ENCODE assay signal across 30 mouse cellular contexts in the genomic region with DNA sequence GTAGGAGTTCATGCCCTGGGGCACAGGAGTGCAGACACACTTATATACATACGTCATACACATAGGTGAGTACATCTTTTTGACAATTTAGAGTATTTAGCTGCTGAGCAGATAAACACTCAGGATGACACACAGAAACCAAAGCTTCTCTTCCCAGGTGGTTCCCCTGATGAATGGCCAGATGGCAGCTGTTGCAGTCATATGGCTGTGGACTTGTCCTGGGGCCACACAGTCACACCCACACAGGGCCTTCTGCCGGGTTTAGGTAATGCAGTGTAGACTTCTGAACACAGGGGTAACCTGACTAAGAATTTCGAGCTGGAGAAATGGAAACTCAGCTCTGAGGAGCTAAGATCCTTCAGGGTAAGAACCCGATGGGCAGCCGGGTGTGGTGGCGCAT. TPM values are rescaled to one million over a fixed set of nuclear protein-coding genes. Genes with fewer than 3 reads are reported as not detected.
A peak's percentile ranks its signal among the peaks of the same experiment; 100 is the strongest.
DNase-seq lines count a peak whose midpoint lies in the region; ATAC-seq and TF ChIP-seq lines count a peak whose summit lies in the region.
"Had no signal": no experiment of that assay in that cellular context is flagged by ENCODE, and none has a peak within 500 bp of the region (broad histone marks: within the 10 kb centered on the region; RNA-seq: fewer than 3 reads in every experiment).

No protein-coding gene starts in this region.

- H3K36me3 ChIP-seq in CH12.LX (replicated peaks in 1 of 2; ENCODE audit: control insufficient read depth in 1 of 2, insufficient read depth in 1 of 2, low read length in 1 of 2), result no peaks in the 10 kb centered on the region
- no peaks in the 10 kb centered on the region for H3K36me3 ChIP-seq in hindbrain, embryonic 13.5 days
- H3K36me3 ChIP-seq: embryonic facial prominence, embryonic 12.5 days; embryonic facial prominence, embryonic 15.5 days; forebrain, embryonic 12.5 days; forebrain, embryonic 15.5 days; G1E; heart, embryonic 10.5 days; heart, embryonic 13.5 days; hindbrain, embryonic 15.5 days had no signal

- H3K27me3 ChIP-seq in cerebellum, adult 2 months (ENCODE audit: control insufficient read depth, insufficient read depth, low read length), result no peaks in the 10 kb centered on the region
- no peaks in the 10 kb centered on the region for H3K27me3 ChIP-seq in CH12.LX (replicated peaks)
- H3K27me3 ChIP-seq in hindbrain, embryonic 13.5 days, result no peaks in the 10 kb centered on the region
- H3K27me3 ChIP-seq: embryonic facial prominence, embryonic 12.5 days; embryonic facial prominence, embryonic 15.5 days; forebrain, embryonic 12.5 days; forebrain, embryonic 15.5 days; heart, embryonic 13.5 days; hindbrain, embryonic 15.5 days; Patski had no signal

- no peak overlapping the region for H3K4me3 ChIP-seq in cerebellum, adult 2 months (replicated peaks; ENCODE audit: insufficient read depth, low read depth, low read length)
- H3K4me3 ChIP-seq in CH12.LX (replicated peaks in 1 of 3; ENCODE audit: low read depth in 2 of 3, low read length in 2 of 3, poor library complexity in 1 of 3), result no peak overlapping the region
- H3K4me3 ChIP-seq in hindbrain, embryonic 13.5 days, result no peak overlapping the region
- H3K4me3 ChIP-seq: embryonic facial prominence, embryonic 12.5 days; embryonic facial prominence, embryonic 15.5 days; erythroblast, embryonic 14.5 days; forebrain, embryonic 12.5 days; forebrain, embryonic 15.5 days; heart, adult 2 months; heart, embryonic 10.5 days; heart, embryonic 13.5 days; hindbrain, embryonic 15.5 days had no signal

- H3K27ac ChIP-seq in cerebellum, adult 2 months (ENCODE audit: insufficient read depth, low read length), result no peak overlapping the region
- no peak overlapping the region for H3K27ac ChIP-seq in CH12.LX (ENCODE audit: insufficient read depth, low read depth)
- no peak overlapping the region for H3K27ac ChIP-seq in hindbrain, embryonic 13.5 days
- H3K27ac ChIP-seq: embryonic facial prominence, embryonic 12.5 days; embryonic facial prominence, embryonic 15.5 days; forebrain, embryonic 12.5 days; forebrain, embryonic 15.5 days; heart, adult 2 months; heart, embryonic 10.5 days; heart, embryonic 13.5 days; hindbrain, embryonic 15.5 days had no signal

- no peak; the same call in 1 of the 2 replicates for ATAC-seq in cerebellum, adult (ENCODE audit: insufficient number of reproducible peaks, low FRiP score, low TSS enrichment)
- no peak for ATAC-seq in hindbrain, embryonic 13.5 days (ENCODE audit: low FRiP score)
- ATAC-seq: forebrain, embryonic 15.5 days; intestine, postnatal 0 days; Patski had no signal

- H3K9ac ChIP-seq in CH12.LX (ENCODE audit: insufficient read depth, low read depth), result no peak overlapping the region
- no peak overlapping the region for H3K9ac ChIP-seq in hindbrain, embryonic 13.5 days
- H3K9ac ChIP-seq: embryonic facial prominence, embryonic 12.5 days; embryonic facial prominence, embryonic 15.5 days; forebrain, embryonic 12.5 days; forebrain, embryonic 15.5 days; heart, embryonic 13.5 days; hindbrain, embryonic 15.5 days had no signal

- no peak for TF ChIP-seq EP300 in CH12.LX (IDR thresholded peaks at IDR 0.05; ENCODE audit: low read length)

- no peak overlapping the region for H3K4me2 ChIP-seq in CH12.LX (ENCODE audit: insufficient read depth, low read depth, poor library complexity, severe bottlenecking)
- H3K4me2 ChIP-seq in hindbrain, embryonic 13.5 days, result no peak overlapping the region
- H3K4me2 ChIP-seq: embryonic facial prominence, embryonic 12.5 days; embryonic facial prominence, embryonic 15.5 days; forebrain, embryonic 12.5 days; forebrain, embryonic 15.5 days; heart, embryonic 13.5 days; hindbrain, embryonic 15.5 days had no signal

- WGBS in cerebellum, adult 2 months, result 56% methylated on average over 6 of the region's 6 CpGs
- WGBS in hindbrain, embryonic 13.5 days, result 92% methylated on average over 6 of the region's 6 CpGs

- DNase-seq in cerebellum, adult 11 months, result peak; percentile 38
- no peak for DNase-seq in cerebellum, postnatal 4 days (ENCODE audit: low spot score in 2 of 2)
- peak; percentile 61 to 76 for DNase-seq in cerebellum, adult 2 months
- no peak for DNase-seq in CH12.LX (ENCODE audit: extremely low read depth)
- peak; percentile 52 to 65 for DNase-seq in cerebellum, postnatal 36 days
- DNase-seq: adrenal gland, postnatal 10 days; adrenal gland, postnatal 36 days; gastrocnemius, postnatal 10 days; gastrocnemius, postnatal 36 days; heart, adult 2 months; heart, postnatal 14 days; heart, postnatal 4 days; kidney, adult 2 months had no signal

- in situ Hi-C loops in CH12.LX (cut with MboI; ENCODE audit: low pct_ligation_motif_present, low pct_unique_long_range_greater_than_20kb, low sequenced_read_pairs), result loop anchor here (10.0 kb wide), 1 partner anchor 277 kb away; a partner anchor contains a TSS

- H3K9me3 ChIP-seq in CH12.LX (replicated peaks; ENCODE audit: low read length), result peaks cover 9% of the 10 kb centered on the region
- H3K9me3 ChIP-seq in hindbrain, embryonic 13.5 days, result no peaks in the 10 kb centered on the region
- H3K9me3 ChIP-seq: embryonic facial prominence, embryonic 12.5 days; embryonic facial prominence, embryonic 15.5 days; forebrain, embryonic 12.5 days; forebrain, embryonic 15.5 days; heart, embryonic 10.5 days; heart, embryonic 13.5 days; hindbrain, embryonic 15.5 days had no signal

- TF ChIP-seq RAD21 in CH12.LX (IDR thresholded peaks at IDR 0.05; ENCODE audit: low read depth, low read length), result no peak

- no peak for TF ChIP-seq POLR2A in cerebellum, adult 2 months (IDR thresholded peaks at IDR 0.05; ENCODE audit: borderline replicate concordance, insufficient read depth, low read length)
- TF ChIP-seq POLR2A in CH12.LX (IDR thresholded peaks at IDR 0.05; ENCODE audit: low read depth, low read length), result no peak

- dilution Hi-C loops in CH12.LX (cut with MboI; ENCODE audit: extremely low pct_ligation_motif_present, extremely low pct_unique_long_range_greater_than_20kb, low sequenced_read_pairs), result no loop called here

- H3K4me1 ChIP-seq in cerebellum, adult 2 months (ENCODE audit: control insufficient read depth, insufficient read depth, low read length), result no peaks in the 10 kb centered on the region
- H3K4me1 ChIP-seq in CH12.LX (ENCODE audit: control insufficient read depth in 1 of 2, insufficient read depth in 2 of 2), result peaks cover 0 to 16% of the 10 kb centered on the region in 2 experiments; a peak in 2 of 4 replicates
- H3K4me1 ChIP-seq in hindbrain, embryonic 13.5 days (replicated peaks), result no peaks in the 10 kb centered on the region
- H3K4me1 ChIP-seq: embryonic facial prominence, embryonic 12.5 days; embryonic facial prominence, embryonic 15.5 days; forebrain, embryonic 12.5 days; forebrain, embryonic 15.5 days; heart, embryonic 10.5 days; heart, embryonic 13.5 days; hindbrain, embryonic 15.5 days had no signal

- no peaks in the 10 kb centered on the region for H3K79me2 ChIP-seq in CH12.LX (replicated peaks; ENCODE audit: control insufficient read depth, extremely low read depth, insufficient read depth, poor library complexity, severe bottlenecking)

- no peak for TF ChIP-seq CTCF in cerebellum, adult 2 months (IDR thresholded peaks at IDR 0.05; ENCODE audit: borderline replicate concordance, insufficient read depth, low read depth, low read length)
- TF ChIP-seq CTCF in CH12.LX (conservative IDR thresholded peaks at IDR 0.05 in 1 of 2, IDR thresholded peaks at IDR 0.05 in 1 of 2; ENCODE audit: low read depth in 2 of 2, low read length in 2 of 2), result no peak

TF ChIP-seq in CH12.LX, 34 proteins besides CTCF, POLR2A, EP300 and RAD21:
- TF ChIP-seq USF2 (conservative IDR thresholded peaks at IDR 0.05; ENCODE audit: low read depth, low read length), result no peak
- TF ChIP-seq ETS1 (conservative IDR thresholded peaks at IDR 0.05; ENCODE audit: low read depth, low read length), result peak; percentile 43
- TF ChIP-seq UBTF (IDR thresholded peaks at IDR 0.05; ENCODE audit: low read depth, low read length), result no peak

RNA-seq across cellular contexts. Expression of a gene that starts 11.2 kb away (rescaled TPM):
- polyA plus RNA-seq in cerebellum, adult 2 months (2012; rRNA removed), result not detected in 2 replicates
- 0.13 TPM in 1 of 2 replicates, not detected in the other for total RNA-seq in CH12.LX (2012; rRNA removed)
- total RNA-seq in CH12.LX (2014; rRNA removed), result not detected in 2 replicates
- polyA plus RNA-seq in CH12.LX (2012; ENCODE audit: insufficient read length, low read depth), result not detected in 2 replicates
- polyA plus RNA-seq in hindbrain, embryonic 13.5 days (2015; fragmentation: Nextera tagmentation; extraction: Ambion mirVana), result 0.12 TPM in 1 of 2 replicates, not detected in the other
- total RNA-seq: adrenal gland, postnatal 10 days; common myeloid progenitor, adult 5-6 weeks; gastrocnemius, postnatal 10 days; gastrocnemius, postnatal 36 days; heart, adult 2 months; heart, postnatal 14 days; heart, postnatal 4 days had no signal
- polyA plus RNA-seq: embryonic facial prominence, embryonic 12.5 days; embryonic facial prominence, embryonic 15.5 days; erythroblast, embryonic 14.5 days; forebrain, embryonic 12.5 days; forebrain, embryonic 15.5 days; heart, adult 2 months; heart, embryonic 10.5 days; heart, embryonic 13.5 days; heart, embryonic 16.5 days; hindbrain, embryonic 11.5 days; intestine, embryonic 14.5 days; intestine, postnatal 0 days; Patski had no signal

RNA-seq across cellular contexts. Expression of a gene that starts 22.2 kb away (rescaled TPM):
- polyA plus RNA-seq in cerebellum, adult 2 months (2012; rRNA removed), result 80.3 and 82.8 TPM in 2 replicates
- total RNA-seq in CH12.LX (2012; rRNA removed), result 90.2 and 93.8 TPM in 2 replicates
- 127 and 134 TPM in 2 replicates for total RNA-seq in CH12.LX (2014; rRNA removed)
- polyA plus RNA-seq in CH12.LX (2012; ENCODE audit: insufficient read length, low read depth), result 91.9 and 102 TPM in 2 replicates
- 114 and 117 TPM in 2 replicates for polyA plus RNA-seq in hindbrain, embryonic 13.5 days (2015; fragmentation: Nextera tagmentation; extraction: Ambion mirVana)

Comparison
In these comparisons a context has a peak if more than half of its experiments do, and no peak if none do; other contexts are left out.
1. DNase-seq: peak in cerebellum, adult 11 months (single experiment), cerebellum, adult 2 months (2 of 2) and cerebellum, postnatal 36 days (2 of 2); none in cerebellum, postnatal 4 days (0 of 2) and CH12.LX (single experiment).